Mouse (Mus musculus) CH12.LX (cell line): ENCODE data around the gene Cd81. TPM values are rescaled to one million over a fixed set of nuclear protein-coding genes. Genes with fewer than 3 reads are reported as not detected.

Experiments used
- DNase-seq: peaks from one replicate; pipeline ENCODE4 v3.0.0-alpha.2; 2013; ENCODE audit errors: extremely low read depth
- H3K27ac ChIP-seq: 2 replicates; pipeline ENCODE4 v1.5.1; 2012; ENCODE audit warnings: low read depth, mild to moderate bottlenecking, control low read depth, moderate library complexity; ENCODE audit not compliant: insufficient read depth
- H3K27me3 ChIP-seq: replicated peaks from 2 replicates; pipeline ENCODE3; 2012; ENCODE audit warnings: inconsistent platforms
- H3K36me3 ChIP-seq, 2 experiments: replicated peaks in 1 of 2; 2 replicates each; pipeline versions ENCODE3 to v1.6.1; 2012; ENCODE audit warnings: inconsistent platforms in 1 of 2, low read length in 1 of 2, mild to moderate bottlenecking in 1 of 2, mixed read lengths in 1 of 2, moderate library complexity in 1 of 2; ENCODE audit not compliant: control insufficient read depth in 1 of 2, insufficient read depth in 1 of 2
- H3K4me1 ChIP-seq, 2 experiments: 2 replicates each; pipeline ENCODE4 v1.6.1; 2012; ENCODE audit warnings: inconsistent platforms in 1 of 2, moderate library complexity in 1 of 2; ENCODE audit not compliant: insufficient read depth in 2 of 2, control insufficient read depth in 1 of 2
- H3K4me2 ChIP-seq: 2 replicates; pipeline ENCODE4 v1.6.1; 2012; ENCODE audit warnings: low read depth, mild to moderate bottlenecking, control low read depth; ENCODE audit not compliant: poor library complexity, insufficient read depth, severe bottlenecking
- H3K4me3 ChIP-seq, 3 experiments: fragments of 150-350 bp in 1 of 3; sonication (generic) in 1 of 3; replicated peaks in 1 of 3; 2 replicates each; pipeline versions ENCODE3 to v1.5.1; 2011 to 2012; ENCODE audit warnings: low read depth in 2 of 3, low read length in 2 of 3, mild to moderate bottlenecking in 2 of 3, moderate library complexity in 2 of 3, control low read depth in 1 of 3, improper control_type of control experiment in 1 of 3, inconsistent platforms in 1 of 3, mixed read lengths in 1 of 3; ENCODE audit not compliant: poor library complexity in 1 of 3
- H3K79me2 ChIP-seq: replicated peaks from 2 replicates; pipeline ENCODE4 v1.6.1; 2012; ENCODE audit warnings: mild to moderate bottlenecking, moderate library complexity; ENCODE audit not compliant: control insufficient read depth, poor library complexity, insufficient read depth, severe bottlenecking; ENCODE audit errors: extremely low read depth
- H3K9ac ChIP-seq: 2 replicates; pipeline ENCODE4 v1.6.1; 2012; ENCODE audit warnings: low read depth, mild to moderate bottlenecking, control low read depth, moderate library complexity; ENCODE audit not compliant: insufficient read depth
- H3K9me3 ChIP-seq: replicated peaks from 2 replicates; pipeline ENCODE3; 2012; ENCODE audit warnings: low read length, inconsistent platforms, mixed read lengths
- BHLHE40 ChIP-seq: IDR thresholded peaks from 2 replicates; pipeline ENCODE4 v1.6.1; 2011; ENCODE audit warnings: mild to moderate bottlenecking, low read depth, low read length, improper control_type of control experiment
- CHD1 ChIP-seq: IDR thresholded peaks from 2 replicates; pipeline ENCODE4 v1.6.1; 2012; ENCODE audit warnings: low read depth, low read length, improper control_type of control experiment, inconsistent platforms
- CHD2 ChIP-seq: IDR thresholded peaks from 2 replicates; pipeline ENCODE4 v1.6.1; 2011; ENCODE audit warnings: low read length, improper control_type of control experiment
- E2F4 ChIP-seq: IDR thresholded peaks from 2 replicates; pipeline ENCODE4 v1.6.1; 2011; ENCODE audit warnings: low read depth, low read length, improper control_type of control experiment; ENCODE audit not compliant: insufficient replicate concordance
- ETS1 ChIP-seq: conservative IDR thresholded peaks from 2 replicates; pipeline ENCODE4 v1.6.1; 2012; ENCODE audit warnings: low read depth, mild to moderate bottlenecking, inconsistent platforms, low read length, improper control_type of control experiment, moderate library complexity
- HCFC1 ChIP-seq: IDR thresholded peaks from 2 replicates; pipeline ENCODE4 v1.6.1; 2012; ENCODE audit warnings: low read depth, mild to moderate bottlenecking, inconsistent platforms, low read length, improper control_type of control experiment
- JUN ChIP-seq: IDR thresholded peaks from 2 replicates; pipeline ENCODE4 v1.6.1; 2011; ENCODE audit warnings: low read depth, mild to moderate bottlenecking, low read length, improper control_type of control experiment, moderate library complexity; ENCODE audit not compliant: insufficient read depth
- MAFK ChIP-seq: IDR thresholded peaks from 2 replicates; pipeline ENCODE4 v1.6.1; 2011; ENCODE audit warnings: low read length, improper control_type of control experiment; ENCODE audit not compliant: insufficient replicate concordance
- MAX ChIP-seq: IDR thresholded peaks from 2 replicates; pipeline ENCODE4 v1.6.1; 2011; ENCODE audit warnings: low read length, improper control_type of control experiment
- MEF2A ChIP-seq: IDR thresholded peaks from 2 replicates; pipeline ENCODE4 v1.6.1; 2014; ENCODE audit warnings: low read depth, mild to moderate bottlenecking, inconsistent platforms, low read length, improper control_type of control experiment, borderline replicate concordance
- MYC ChIP-seq: IDR thresholded peaks from 2 replicates; pipeline ENCODE4 v1.6.1; 2011; ENCODE audit warnings: low read depth, mild to moderate bottlenecking, improper control_type of control experiment, low read length
- NELFE ChIP-seq: IDR thresholded peaks from 2 replicates; pipeline ENCODE4 v1.6.1; 2011; ENCODE audit warnings: low read depth, low read length, improper control_type of control experiment
- NRF1 ChIP-seq: IDR thresholded peaks from 2 replicates; pipeline ENCODE4 v1.6.1; 2014; ENCODE audit warnings: low read depth, mild to moderate bottlenecking, inconsistent platforms, low read length, improper control_type of control experiment, moderate library complexity
- PAX5 ChIP-seq: IDR thresholded peaks from 2 replicates; pipeline ENCODE4 v1.6.1; 2012; ENCODE audit warnings: low read length, inconsistent platforms, mixed read lengths
- POLR2A ChIP-seq: IDR thresholded peaks from 2 replicates; pipeline ENCODE4 v1.6.1; 2011; ENCODE audit warnings: low read depth, mild to moderate bottlenecking, improper control_type of control experiment, low read length
- POLR2AphosphoS2 ChIP-seq: IDR thresholded peaks from 2 replicates; pipeline ENCODE4 v1.6.1; 2011; ENCODE audit warnings: low read depth, low read length, improper control_type of control experiment
- RAD21 ChIP-seq: IDR thresholded peaks from 2 replicates; pipeline ENCODE4 v1.6.1; 2011; ENCODE audit warnings: low read depth, mild to moderate bottlenecking, low read length, improper control_type of control experiment, moderate library complexity
- SIN3A ChIP-seq: IDR thresholded peaks from 2 replicates; pipeline ENCODE4 v1.6.1; 2012; ENCODE audit warnings: low read length, improper control_type of control experiment, inconsistent platforms
- SMC3 ChIP-seq: IDR thresholded peaks from 2 replicates; pipeline ENCODE4 v1.6.1; 2011; ENCODE audit warnings: low read depth, low read length, improper control_type of control experiment
- TCF12 ChIP-seq: IDR thresholded peaks from 2 replicates; pipeline ENCODE4 v1.6.1; 2014; ENCODE audit warnings: low read depth, mild to moderate bottlenecking, inconsistent platforms, low read length, improper control_type of control experiment
- USF1 ChIP-seq: IDR thresholded peaks from 2 replicates; pipeline ENCODE4 v1.6.1; 2014; ENCODE audit warnings: low read depth, mild to moderate bottlenecking, inconsistent platforms, low read length, improper control_type of control experiment
- ZKSCAN1 ChIP-seq: IDR thresholded peaks from 2 replicates; pipeline ENCODE4 v1.6.1; 2012; ENCODE audit warnings: low read depth, inconsistent platforms, low read length, improper control_type of control experiment, borderline replicate concordance
- ZMIZ1 ChIP-seq: IDR thresholded peaks from 2 replicates; pipeline ENCODE4 v1.6.1; 2012; ENCODE audit warnings: low read depth, mild to moderate bottlenecking, inconsistent platforms, low read length, improper control_type of control experiment
- dilution Hi-C: fragments of 300-500 bp; cut with MboI; formaldehyde crosslinking; loops from 2 replicates; pipeline ENCODE4 v1.14.3; 2020; ENCODE audit warnings: low sequenced_read_pairs; ENCODE audit not compliant: extremely low pct_unique_long_range_greater_than_20kb, extremely low pct_ligation_motif_present
- in situ Hi-C: fragments of 300-500 bp; cut with MboI; formaldehyde crosslinking; loops from 3 replicates; pipeline ENCODE4 v1.14.3; 2019; ENCODE audit warnings: low sequenced_read_pairs, low pct_ligation_motif_present, low pct_unique_long_range_greater_than_20kb, mixed read lengths
- polyA plus RNA-seq: library from polyadenylated mRNA; unstranded; fragments of >175 nt; gene quantifications from 2 replicates; pipeline ENCODE4 v1.2.1, GENCODE M21; 2012; ENCODE audit warnings: low read depth; ENCODE audit not compliant: insufficient read length
- total RNA-seq, 2 experiments: library from RNA; depleted of rRNA; stranded (reverse); fragments of 300-350 nt in 1 of 2; fragments of >200 nt in 1 of 2; gene quantifications; 2 replicates each; pipeline ENCODE4 v1.2.3; 2012 to 2014

Gene Cd81
- total and polyA plus RNA-seq, 3 experiments: 318 to 352 (median 327) TPM

DNA sequence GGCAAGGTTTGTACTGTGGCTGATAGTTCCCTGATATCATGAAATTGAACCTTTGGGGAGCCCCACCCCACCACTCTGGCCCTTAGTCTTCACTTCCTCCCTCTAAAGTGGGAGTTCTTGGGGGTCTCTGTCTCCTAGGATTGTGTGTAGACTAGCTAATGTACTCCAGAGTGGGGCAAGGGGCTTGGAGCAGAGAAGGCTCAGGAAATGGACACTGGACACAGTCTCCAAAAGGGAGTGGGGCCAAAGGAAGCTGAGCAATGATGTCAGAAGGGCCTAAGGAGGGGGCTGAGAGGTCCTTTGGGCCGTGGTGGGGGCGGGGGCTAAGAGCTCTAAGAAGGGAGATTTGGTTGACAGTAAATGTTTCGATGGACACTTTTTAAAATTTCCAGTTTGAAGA, 2.5 kb downstream of the Cd81 start (continued):
- TF ChIP-seq ZMIZ1: no peak
- TF ChIP-seq RAD21: no peak

DNA sequence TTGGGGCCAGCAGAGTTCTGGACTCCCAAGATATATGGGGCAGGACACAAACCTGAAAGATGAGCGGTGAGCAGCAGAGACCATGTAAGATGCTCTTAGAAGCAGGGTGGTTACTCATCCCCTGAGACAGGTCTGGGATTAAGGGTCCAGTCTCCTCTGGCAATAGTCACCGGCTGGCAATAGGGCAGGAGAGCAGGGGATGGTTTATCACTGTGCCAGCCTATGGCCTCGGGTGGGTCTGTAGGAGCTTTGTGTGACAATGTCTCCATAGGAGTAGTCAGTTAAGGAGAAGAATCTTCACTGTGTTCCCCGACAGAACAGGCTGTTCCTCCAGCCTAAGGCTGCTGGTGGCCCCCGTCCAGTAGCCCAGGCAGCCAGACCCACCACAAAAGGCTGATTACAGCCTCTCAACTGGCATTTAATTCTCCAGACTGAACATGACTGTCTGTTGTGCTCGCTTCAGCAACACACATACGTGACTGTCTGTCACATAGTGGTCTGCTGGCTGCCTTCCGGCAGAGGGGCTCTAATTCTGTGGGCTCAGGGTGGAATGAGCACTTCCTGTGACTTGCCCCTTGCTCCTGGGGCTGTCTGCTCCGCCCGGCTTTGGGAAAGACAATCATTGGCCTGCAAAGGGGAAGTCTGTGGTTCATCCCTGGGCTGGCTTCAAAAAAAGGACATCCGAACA, 3.1 kb downstream of the Cd81 start:
- Histone ChIP-seq H3K4me3 (peak overlapping the region in 1 of 3 experiments; percentile 90), H3K4me1 (peaks cover 39 to 74% of the 10 kb centered on the region in 2 experiments), H3K9ac (peak overlapping the region; percentile 77), H3K79me2 (peaks cover 79% of the 10 kb centered on the region)
- TF ChIP-seq USF1 (no peak), MAFK (no peak), ZKSCAN1 (no peak)
- TF ChIP-seq, all 38 proteins: peak for 0
- Histone ChIP-seq H3K9me3 (no peaks in the 10 kb centered on the region), H3K36me3 (peaks cover 28 to 67% of the 10 kb centered on the region in 2 experiments), H3K4me2 (peak overlapping the region; percentile 78), H3K27me3 (no peaks in the 10 kb centered on the region), H3K27ac (no peak overlapping the region)
- dilution Hi-C loops (no loop called here), in situ Hi-C loops (no loop called here)
- DNase-seq: no peak

DNA sequence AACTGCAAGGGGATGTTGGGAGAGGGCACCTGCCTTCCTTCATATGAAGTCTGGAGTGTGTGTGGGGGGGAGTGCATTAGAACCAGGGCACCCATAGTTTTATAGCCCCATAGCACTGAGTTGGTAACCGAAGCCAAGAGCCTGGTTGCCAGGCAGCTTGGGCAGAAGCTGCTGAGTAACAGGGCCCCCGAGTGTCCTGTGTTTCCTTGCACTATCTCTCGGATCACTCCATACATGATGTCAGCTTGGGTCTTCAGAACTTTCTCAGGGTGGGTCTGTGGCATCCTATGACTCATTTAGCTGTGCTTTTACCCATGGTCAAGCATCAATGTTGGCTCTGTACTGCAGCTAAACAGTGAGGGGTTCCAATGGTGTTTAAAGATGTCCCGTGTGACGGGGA, 4.5 kb downstream of the Cd81 start:
- DNase-seq: no peak
- Histone ChIP-seq H3K4me1 (peaks cover 38 to 72% of the 10 kb centered on the region in 2 experiments), H3K4me3 (no peak overlapping the region), H3K36me3 (peaks cover 38 to 81% of the 10 kb centered on the region in 2 experiments), H3K27me3 (no peaks in the 10 kb centered on the region), H3K9ac (no peak overlapping the region), H3K4me2 (0 out of 2 replicates have a peak overlapping the region, but pooled peaks have one; percentile 2), H3K27ac (no peak overlapping the region), H3K9me3 (no peaks in the 10 kb centered on the region), H3K79me2 (peaks cover 91% of the 10 kb centered on the region)
- TF ChIP-seq ETS1: no peak
- TF ChIP-seq JUN: no peak
- TF ChIP-seq TCF12: no peak
- dilution Hi-C loops (no loop called here), in situ Hi-C loops (no loop called here)

DNA sequence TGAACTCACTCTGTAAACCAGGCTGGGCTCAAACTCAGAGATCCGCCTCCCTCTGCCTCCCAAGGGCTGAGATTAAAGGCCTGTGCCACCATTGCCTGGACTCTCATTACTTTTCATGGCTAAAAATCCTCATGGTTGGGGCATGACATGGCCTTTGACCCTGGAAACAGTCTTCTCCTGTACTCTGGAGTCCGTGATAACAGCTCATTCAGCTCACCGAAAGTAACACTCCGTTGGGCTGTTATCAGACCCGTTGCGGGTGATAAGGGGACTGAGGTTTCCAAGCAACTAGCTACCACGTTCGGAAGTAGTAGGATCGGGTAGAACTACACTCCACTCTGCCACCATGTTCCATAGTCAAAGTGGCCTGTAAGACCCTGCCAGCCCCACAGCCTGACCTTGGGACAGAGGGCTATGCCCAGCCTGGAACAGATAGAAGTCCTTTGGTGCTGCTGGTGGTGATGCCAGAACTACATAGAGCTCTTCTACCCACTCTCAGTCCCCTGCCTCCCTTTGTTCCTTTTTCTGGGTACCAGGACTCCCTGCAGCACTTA, 5.2 kb downstream of the Cd81 start:
- H3K36me3 ChIP-seq: peaks cover 44 to 88% of the 10 kb centered on the region in 2 experiments
- H3K9me3 ChIP-seq: no peaks in the 10 kb centered on the region
- dilution Hi-C loops: no loop called here
- peak overlapping the region; percentile 9; the same call in 1 of the 2 replicates for H3K4me2 ChIP-seq
- no peak overlapping the region for H3K4me3 ChIP-seq
- in situ Hi-C loops: no loop called here
- peak overlapping the region; percentile 10; the same call in 1 of the 2 replicates for H3K9ac ChIP-seq
- H3K27ac ChIP-seq: peak overlapping the region; percentile 40
- no peaks in the 10 kb centered on the region for H3K27me3 ChIP-seq
- peaks cover 91% of the 10 kb centered on the region for H3K79me2 ChIP-seq
- DNase-seq: no peak
- H3K4me1 ChIP-seq: peaks cover 37 to 69% of the 10 kb centered on the region in 2 experiments
- TF ChIP-seq MEF2A: no peak
- no peak for TF ChIP-seq NRF1
- TF ChIP-seq MAFK: no peak
- TF ChIP-seq MYC: no peak
- no peak for TF ChIP-seq PAX5
- no peak for TF ChIP-seq ZMIZ1
- TF ChIP-seq E2F4: no peak
- no peak for TF ChIP-seq BHLHE40
- TF ChIP-seq POLR2AphosphoS2: no peak
- no peak for TF ChIP-seq SIN3A
- no peak for TF ChIP-seq CHD1
- TF ChIP-seq POLR2A: no peak
- no peak for TF ChIP-seq HCFC1
- TF ChIP-seq MAX: no peak
- no peak for TF ChIP-seq NELFE
- TF ChIP-seq SMC3: no peak
- TF ChIP-seq CHD2: no peak
